Mouse (Mus musculus) right cerebral cortex, adult 18-20 months (tissue): Measurements from ENCODE around the gene Klk12.

Source experiments
- DNase-seq: peaks from one replicate; pipeline ENCODE4 v3.0.0; 2022; ENCODE audit warnings: mixed read lengths

Klk12 gene

GRCm38 (mm10) chr7:43768597-43768996, at the start of gene Klk12:
Gene Klk12, plus strand, starts transcription at chr7:43768897.
- no peak for DNase-seq

- peak; percentile 27 for DNase-seq
Measured at GRCm38 (mm10) chr7:43747788-43748187, 20.9 kb upstream of the Klk12 start.

GRCm38 (mm10) chr7:43752806-43753205, 15.9 kb upstream of the Klk12 start:
- DNase-seq: no peak

- no peak for DNase-seq
Measured at GRCm38 (mm10) chr7:43766484-43766883, 2.2 kb upstream of the Klk12 start.

- DNase-seq: no peak
Measured at GRCm38 (mm10) chr7:43769636-43770035, 939 bp downstream of the Klk12 start.

- DNase-seq: no peak
Measured at GRCm38 (mm10) chr7:43770701-43771100, 2.0 kb downstream of the Klk12 start.

- DNase-seq: no peak
Measured at GRCm38 (mm10) chr7:43771916-43772315, 3.2 kb downstream of the Klk12 start.

GRCm38 (mm10) chr7:43772901-43773300, 4.2 kb downstream of the Klk12 start:
- DNase-seq: no peak

- no peak for DNase-seq
Measured at GRCm38 (mm10) chr7:43774364-43774763, 5.7 kb downstream of the Klk12 start, which contains the start of gene Klk11. Gene Klk11, plus strand, starts transcription at chr7:43774604.

GRCm38 (mm10) chr7:43774802-43775201, 6.1 kb downstream of the Klk12 start:
- DNase-seq: no peak

GRCm38 (mm10) chr7:43775311-43776057, 6.8 kb downstream of the Klk12 start:
- no peak for DNase-seq

- no peak for DNase-seq
Measured at GRCm38 (mm10) chr7:43776506-43776905, 7.8 kb downstream of the Klk12 start.

GRCm38 (mm10) chr7:43777423-43777822, 8.7 kb downstream of the Klk12 start:
- no peak for DNase-seq

- DNase-seq: no peak
Measured at GRCm38 (mm10) chr7:43778176-43778970, 9.7 kb downstream of the Klk12 start.

GRCm38 (mm10) chr7:43780241-43780640, 11.5 kb downstream of the Klk12 start:
- no peak for DNase-seq

- no peak for DNase-seq
Measured at GRCm38 (mm10) chr7:43780746-43781145, 12.0 kb downstream of the Klk12 start, which contains the start of gene Klk10. Gene Klk10, plus strand, starts transcription at chr7:43781035.

GRCm38 (mm10) chr7:43781541-43781940, 12.8 kb downstream of the Klk12 start:
- no peak for DNase-seq

GRCm38 (mm10) chr7:43782275-43783265, 13.9 kb downstream of the Klk12 start:
- DNase-seq: peak; percentile 40

GRCm38 (mm10) chr7:43785286-43785685, 16.6 kb downstream of the Klk12 start:
- no peak for DNase-seq

GRCm38 (mm10) chr7:43788096-43788495, 19.4 kb downstream of the Klk12 start:
- no peak for DNase-seq

GRCm38 (mm10) chr7:43789295-43789694, 20.6 kb downstream of the Klk12 start:
- DNase-seq: no peak

GRCm38 (mm10) chr7:43791591-43791990, 22.9 kb downstream of the Klk12 start, which contains the start of gene Klk9:
Gene Klk9, plus strand, starts transcription at chr7:43791891.
- no peak for DNase-seq

GRCm38 (mm10) chr7:43796355-43796754, 27.7 kb downstream of the Klk12 start:
- DNase-seq: no peak
